Mouse (Mus musculus) left cerebral cortex, adult 11 months (tissue): Measurements from ENCODE around the gene Tmem81.

Experiments used
- DNase-seq: peaks from one replicate; pipeline ENCODE4 v3.0.0; 2022; ENCODE audit warnings: low spot score

The Tmem81 gene

DNA sequence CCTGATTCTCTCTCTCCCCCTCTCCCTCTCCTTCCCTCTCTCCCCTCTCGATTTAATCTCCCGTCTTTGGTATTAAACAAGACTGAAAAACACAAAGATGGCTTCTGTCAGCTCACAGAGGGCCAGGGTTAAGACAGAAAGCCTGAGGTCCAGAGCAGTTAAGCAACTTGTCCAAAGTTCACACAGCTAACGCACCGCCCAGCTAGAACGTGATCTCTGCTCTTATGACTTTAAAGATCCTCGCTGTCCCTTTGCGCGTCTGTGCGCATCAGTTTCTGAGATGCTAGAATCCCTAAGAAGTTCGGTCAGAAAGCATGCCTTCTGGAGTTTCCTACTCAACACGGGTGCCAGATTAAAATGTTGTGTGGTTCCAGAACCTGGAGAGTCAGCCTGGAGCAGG, 13.7 kb downstream of the Tmem81 start:
- DNase-seq = no peak

DNA sequence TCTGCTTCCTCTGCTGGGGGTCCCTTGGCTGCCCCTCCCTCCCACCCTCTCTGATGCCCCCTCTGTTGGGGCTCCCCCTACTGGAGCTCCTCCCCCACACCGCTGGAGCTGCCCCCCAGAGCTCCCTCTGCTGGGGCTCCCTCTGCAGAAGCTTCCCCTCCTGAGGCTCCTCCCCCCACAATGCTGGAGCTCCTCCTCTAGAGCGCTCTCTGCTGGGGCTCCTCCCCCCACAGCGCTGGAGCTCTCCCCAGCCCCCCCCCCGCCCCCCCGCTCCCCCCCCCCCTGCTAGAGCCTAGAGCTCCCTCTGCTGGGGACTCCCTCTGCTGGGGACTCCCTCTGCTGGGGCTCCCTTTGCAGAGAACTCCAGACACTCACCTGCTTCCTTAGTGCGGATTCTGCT, 14.7 kb downstream of the Tmem81 start:
- DNase-seq = no peak

GRCm38 (mm10) chr1:132523048-132523447, 17.0 kb downstream of the Tmem81 start:
- DNase-seq = no peak

- DNase-seq = no peak
Observed at GRCm38 (mm10) chr1:132523920-132524319, 17.9 kb downstream of the Tmem81 start.

DNA sequence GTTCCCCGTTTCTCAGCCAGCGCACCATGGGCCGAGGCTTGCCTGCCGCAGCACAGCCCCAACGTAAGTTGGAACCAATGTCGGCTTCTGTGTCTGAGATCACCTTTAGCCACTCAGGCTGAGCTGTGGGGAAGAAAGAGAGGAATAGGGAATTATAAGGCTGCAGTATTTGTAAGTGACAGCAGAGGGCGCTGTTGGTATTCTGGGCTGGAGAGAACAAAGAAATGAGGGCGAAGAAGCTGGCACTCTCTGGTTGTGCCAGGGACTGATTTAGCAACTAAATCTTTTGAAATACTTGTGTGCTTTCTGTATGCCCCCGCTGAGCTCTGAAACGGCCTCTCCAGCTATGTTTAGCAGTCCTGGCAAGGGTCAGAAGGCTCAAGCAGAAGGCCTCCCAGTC, 19.8 kb downstream of the Tmem81 start:
- peak; percentile 76 for DNase-seq

- DNase-seq = no peak
Observed at GRCm38 (mm10) chr1:132528071-132528470, 22.0 kb downstream of the Tmem81 start.

GRCm38 (mm10) chr1:132528647-132529334, 22.8 kb downstream of the Tmem81 start:
- DNase-seq = no peak

GRCm38 (mm10) chr1:132530631-132531191, 24.7 kb downstream of the Tmem81 start:
- no peak for DNase-seq

DNA sequence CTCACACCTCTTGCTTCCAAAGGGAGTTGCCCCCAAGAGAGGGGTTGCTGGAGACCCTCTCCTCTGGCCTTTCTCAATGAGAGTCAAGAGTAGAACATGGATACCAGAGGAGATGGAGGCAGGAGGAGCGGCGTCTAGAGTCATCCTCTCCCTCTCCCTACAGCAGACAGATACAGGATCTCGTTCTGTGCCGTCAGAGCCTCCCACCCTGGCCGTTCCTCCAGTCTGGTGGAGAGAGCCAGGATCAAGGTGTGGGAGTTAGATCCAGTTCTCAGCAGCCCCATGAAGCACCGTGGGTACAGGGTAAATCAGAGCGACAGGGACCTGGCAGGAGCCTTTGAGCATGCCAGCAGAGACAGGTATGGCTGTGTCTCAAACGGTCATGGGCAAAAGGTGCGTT, 26.5 kb downstream of the Tmem81 start:
- no peak for DNase-seq

- no peak for DNase-seq
Observed at GRCm38 (mm10) chr1:132533840-132534239, 27.8 kb downstream of the Tmem81 start.

DNA sequence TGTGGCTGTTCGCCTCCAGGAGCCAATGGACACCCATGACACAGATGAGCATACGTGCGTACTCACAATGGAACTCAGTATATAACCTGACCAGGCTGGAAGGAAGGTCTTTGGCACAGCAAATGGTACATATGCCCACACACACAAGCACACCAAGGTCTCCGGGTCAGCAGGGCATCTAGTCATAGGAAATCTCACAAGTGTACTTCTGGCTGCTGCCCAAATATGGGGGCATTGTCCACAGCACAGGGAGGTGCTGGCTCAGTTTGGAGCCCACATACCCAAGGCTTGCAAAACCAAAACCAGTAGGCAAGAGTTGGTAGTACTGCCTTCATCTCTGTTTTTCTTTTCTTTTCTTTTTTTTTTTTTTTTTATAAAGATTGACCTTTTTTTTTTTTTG, 29.5 kb downstream of the Tmem81 start:
- no peak for DNase-seq

DNA sequence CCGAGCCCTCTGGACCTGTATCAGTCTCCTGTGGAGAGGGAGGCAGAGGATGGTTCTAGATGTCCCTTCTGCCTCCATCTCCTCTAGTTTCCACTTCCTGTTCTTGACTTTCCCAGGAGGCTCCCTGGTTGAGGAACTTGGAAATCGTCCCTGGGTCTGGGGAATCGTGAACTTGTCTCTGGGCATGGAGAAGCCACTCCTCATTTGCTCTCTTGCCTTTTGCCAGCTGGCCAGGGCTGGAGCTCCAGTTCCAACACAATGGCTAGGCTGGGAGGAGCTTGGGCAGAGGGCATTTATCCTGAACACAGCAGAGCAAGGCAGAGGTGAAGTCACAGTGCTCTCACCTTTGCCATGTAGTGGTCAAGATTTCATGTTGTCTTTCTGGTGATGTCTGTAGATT, 30.4 kb downstream of the Tmem81 start:
- no peak for DNase-seq

DNA sequence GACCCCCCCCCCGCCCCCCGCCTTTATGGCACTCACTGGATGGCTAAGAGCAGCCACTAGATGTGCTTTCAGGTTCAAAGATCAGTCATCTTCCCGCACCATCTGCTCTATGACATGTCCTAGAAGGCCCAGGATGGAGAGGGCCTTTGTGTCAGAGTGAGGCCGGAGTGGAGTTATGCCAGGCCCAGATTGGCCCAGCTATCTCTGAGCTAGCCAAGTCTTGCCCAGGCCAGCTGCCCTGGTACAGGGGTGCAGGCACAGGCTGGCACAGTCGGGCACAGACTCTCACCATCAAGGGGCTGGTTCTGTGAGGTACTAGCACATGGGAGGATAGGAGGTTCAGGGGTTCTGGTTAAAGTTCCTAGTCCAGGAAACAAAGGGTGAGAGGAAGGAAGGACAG, 31.7 kb downstream of the Tmem81 start:
- peak; percentile 58 for DNase-seq

DNA sequence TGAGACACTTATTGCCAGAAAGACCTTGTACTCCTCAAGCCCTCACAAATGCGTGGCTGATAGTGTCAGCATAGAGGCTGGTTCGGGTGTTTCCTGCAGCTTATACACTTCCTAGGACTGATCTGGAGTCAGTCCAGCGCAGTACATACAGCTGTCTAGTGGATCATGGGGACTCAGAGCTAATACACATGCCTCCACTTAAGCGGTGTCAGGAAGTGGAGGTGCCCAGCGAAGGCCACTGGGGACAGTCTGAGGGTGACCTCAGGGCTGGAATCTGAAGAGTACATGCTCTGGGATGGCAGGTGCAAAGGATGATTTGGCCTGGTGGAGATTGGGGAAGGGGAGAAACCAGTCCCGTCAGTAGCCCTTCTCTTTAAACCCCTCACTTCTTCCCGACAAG, 34.7 kb downstream of the Tmem81 start:
- no peak for DNase-seq

GRCm38 (mm10) chr1:132541171-132541823, 35.3 kb downstream of the Tmem81 start:
- DNase-seq = no peak

DNA sequence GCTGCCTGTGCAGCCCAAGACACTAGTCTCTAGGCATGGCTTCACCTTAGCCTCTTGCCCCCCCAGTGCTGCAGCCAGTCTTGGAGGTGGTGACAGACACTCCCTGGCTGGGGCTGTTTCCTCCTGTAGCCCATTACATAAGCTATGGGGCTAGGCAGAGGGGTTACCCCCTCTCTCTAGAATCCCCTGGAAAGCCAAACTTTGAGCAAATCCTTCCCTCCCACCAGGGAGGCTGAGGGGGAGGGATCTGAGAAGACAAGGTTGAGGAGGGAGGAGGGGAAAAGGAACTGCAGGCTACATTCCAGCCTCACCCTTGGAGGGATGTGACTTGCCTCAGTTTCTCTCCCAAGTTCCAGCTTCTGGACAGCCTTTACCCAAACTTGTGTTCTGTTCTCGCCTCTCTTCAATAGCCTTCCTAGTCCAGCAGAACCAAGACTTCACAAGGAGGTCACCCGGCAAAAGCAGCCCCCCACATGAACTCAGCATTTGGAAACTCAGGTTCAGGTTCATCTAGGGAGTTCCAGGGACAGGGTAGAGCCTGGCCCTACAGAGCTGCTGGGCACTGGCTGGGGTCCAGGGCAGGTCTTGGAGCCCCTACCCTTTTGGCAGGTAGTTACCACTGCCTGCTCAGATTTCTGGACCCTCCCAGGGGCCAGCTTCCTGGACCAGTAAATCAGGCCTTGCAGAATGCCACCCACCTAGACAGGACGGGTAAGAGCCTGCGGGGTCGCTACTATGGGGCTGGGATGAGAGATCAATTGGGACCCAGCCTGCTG, 36.0 kb downstream of the Tmem81 start:
- DNase-seq = no peak

GRCm38 (mm10) chr1:132542762-132543306, 36.8 kb downstream of the Tmem81 start, which contains the start of gene Cntn2:
Gene Cntn2 (minus strand): TSS chr1:132543256.
- DNase-seq = peak; percentile 73

- DNase-seq = no peak
Observed at GRCm38 (mm10) chr1:132543789-132544188, 37.8 kb downstream of the Tmem81 start.

GRCm38 (mm10) chr1:132557901-132558631, 52.0 kb downstream of the Tmem81 start:
- no peak for DNase-seq
